Mouse (Mus musculus) myocyte (in vitro differentiated cells): ENCODE data around the gene Rbm34.

Source experiments
- CEBPB ChIP-seq: IDR thresholded peaks from 2 replicates; pipeline ENCODE4 v1.6.1; 2011; ENCODE audit warnings: mild to moderate bottlenecking, moderate library complexity; ENCODE audit not compliant: poor library complexity, insufficient read depth, severe bottlenecking
- MAX ChIP-seq: IDR thresholded peaks from one replicate; pipeline ENCODE4 v1.6.1; 2011; ENCODE audit warnings: low read depth, mild to moderate bottlenecking, control low read depth
- MYOD1 ChIP-seq, 3 experiments: IDR thresholded peaks; one replicate each; pipeline ENCODE4 v1.6.1; 2011; ENCODE audit warnings: control low read depth in 2 of 3, low read depth in 2 of 3, mild to moderate bottlenecking in 2 of 3, moderate library complexity in 1 of 3; ENCODE audit not compliant: insufficient read length in 2 of 3, control insufficient read depth in 1 of 3
- MYOG ChIP-seq, 3 experiments: IDR thresholded peaks; one replicate each; pipeline ENCODE4 v1.6.1; 2011; ENCODE audit warnings: control low read depth in 2 of 3, low read depth in 2 of 3, mild to moderate bottlenecking in 2 of 3; ENCODE audit not compliant: insufficient read length in 2 of 3, control insufficient read depth in 1 of 3, insufficient read depth in 1 of 3
- POLR2A ChIP-seq: IDR thresholded peaks from one replicate; pipeline ENCODE4 v1.6.1; 2011; ENCODE audit warnings: low read depth, mild to moderate bottlenecking, control low read depth, moderate library complexity; ENCODE audit not compliant: insufficient read length
- REST ChIP-seq: IDR thresholded peaks from one replicate; pipeline ENCODE4 v1.6.1; 2011; ENCODE audit warnings: mild to moderate bottlenecking, control low read depth, moderate library complexity; ENCODE audit not compliant: insufficient read depth, insufficient read length
- TCF3 ChIP-seq: IDR thresholded peaks from one replicate; pipeline ENCODE4 v1.6.1; 2011; ENCODE audit warnings: low read depth, control low read depth; ENCODE audit not compliant: insufficient read length
- USF1 ChIP-seq: IDR thresholded peaks from one replicate; pipeline ENCODE4 v1.6.1; 2011; ENCODE audit warnings: low read depth, mild to moderate bottlenecking, control low read depth, moderate library complexity

DNA sequence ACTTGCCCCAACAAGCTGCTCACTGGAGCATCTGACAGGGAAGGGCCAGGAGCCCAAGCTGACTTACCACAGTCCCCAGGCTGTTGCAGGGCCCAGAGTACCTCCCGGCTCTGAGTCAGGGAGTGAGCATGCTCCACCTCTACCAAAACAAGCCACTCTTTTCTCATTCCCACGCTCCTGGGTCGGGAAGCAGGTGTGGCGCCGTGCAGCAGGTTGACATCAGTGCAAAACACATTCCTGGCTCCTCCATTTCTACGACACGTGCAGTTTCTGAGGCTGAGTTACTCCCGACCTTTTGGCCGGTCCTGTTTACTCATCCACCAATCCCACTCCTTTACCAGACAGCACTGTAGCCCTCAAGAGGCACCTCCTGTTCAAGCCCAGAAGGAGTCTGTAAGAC lies 62.9 kb downstream of the Rbm34 start:
- no peak for TF ChIP-seq TCF3
- TF ChIP-seq MYOD1 (IDR thresholded peaks at IDR 0.05; ENCODE audit: control insufficient read depth in 1 of 3, insufficient read length in 2 of 3, low read depth in 2 of 3) = no peak
- no peak for TF ChIP-seq POLR2A
- no peak for TF ChIP-seq REST
- no peak for TF ChIP-seq MYOG (IDR thresholded peaks at IDR 0.05; ENCODE audit: control insufficient read depth in 1 of 3, insufficient read depth in 1 of 3, insufficient read length in 2 of 3, low read depth in 2 of 3)
- TF ChIP-seq USF1 = no peak
- TF ChIP-seq CEBPB = no peak
- no peak for TF ChIP-seq MAX
